Mouse (Mus musculus): Measurements from ENCODE around the gene Aspdh. TPM values are rescaled to one million over a fixed set of nuclear protein-coding genes. Genes with fewer than 3 reads are reported as not detected.

The Aspdh gene
- total RNA-seq (2023): not detected

DNA sequence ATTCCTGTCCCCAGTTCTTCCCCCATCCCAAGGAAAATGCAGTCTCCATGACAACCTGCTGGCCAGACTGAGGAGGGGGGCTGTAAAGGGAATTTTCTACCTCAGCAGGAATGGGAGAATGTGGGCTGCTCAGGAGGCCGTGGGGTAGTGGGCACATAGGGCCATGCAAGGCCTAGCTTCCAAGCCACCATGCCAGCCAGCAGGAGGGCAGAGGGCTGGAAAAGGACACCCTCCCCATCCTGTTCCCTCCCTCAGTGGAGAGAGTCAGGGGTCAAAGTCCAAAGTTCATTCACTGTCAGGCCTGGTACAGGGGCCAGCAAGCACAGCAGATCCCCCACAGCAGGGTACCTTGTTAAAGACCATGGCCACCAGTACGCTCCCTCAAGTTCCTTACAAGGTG lies at the start of gene Aspdh:
TSS of gene Aspdh (plus strand) at position 281 of the 400 bp plus-strand sequence.

DNA sequence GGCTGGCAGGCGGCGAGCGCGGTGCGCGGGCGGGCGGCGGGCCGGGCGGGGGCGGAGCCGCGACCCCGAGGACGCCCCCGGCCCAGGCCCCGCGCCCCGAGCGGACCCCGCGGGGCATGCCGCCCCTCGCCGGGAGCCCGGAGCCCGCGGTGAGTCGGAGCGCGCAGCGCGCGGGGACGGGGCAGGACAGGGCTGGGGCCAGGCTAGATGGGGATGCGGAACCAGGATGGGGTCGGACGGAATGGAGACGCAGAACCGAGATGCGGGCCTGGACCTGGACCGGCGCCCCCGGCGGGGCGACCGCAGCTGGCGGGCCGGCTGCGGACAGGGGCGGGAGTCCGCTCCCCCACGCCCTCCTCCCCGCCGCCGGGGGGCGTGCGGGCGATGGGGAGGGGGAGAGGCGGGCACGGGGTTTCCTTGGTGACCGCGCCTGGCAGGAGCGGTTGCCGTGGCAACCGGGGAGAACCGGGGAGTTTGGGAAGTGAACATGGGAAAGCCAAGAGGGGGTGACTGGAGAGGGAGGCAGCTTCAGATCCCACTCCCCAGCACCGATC lies 36.1 kb upstream of the Aspdh start, which contains the start of gene Lrrc4b:
TSS of gene Lrrc4b (plus strand) at position 51 of the 554 bp plus-strand sequence.

DNA sequence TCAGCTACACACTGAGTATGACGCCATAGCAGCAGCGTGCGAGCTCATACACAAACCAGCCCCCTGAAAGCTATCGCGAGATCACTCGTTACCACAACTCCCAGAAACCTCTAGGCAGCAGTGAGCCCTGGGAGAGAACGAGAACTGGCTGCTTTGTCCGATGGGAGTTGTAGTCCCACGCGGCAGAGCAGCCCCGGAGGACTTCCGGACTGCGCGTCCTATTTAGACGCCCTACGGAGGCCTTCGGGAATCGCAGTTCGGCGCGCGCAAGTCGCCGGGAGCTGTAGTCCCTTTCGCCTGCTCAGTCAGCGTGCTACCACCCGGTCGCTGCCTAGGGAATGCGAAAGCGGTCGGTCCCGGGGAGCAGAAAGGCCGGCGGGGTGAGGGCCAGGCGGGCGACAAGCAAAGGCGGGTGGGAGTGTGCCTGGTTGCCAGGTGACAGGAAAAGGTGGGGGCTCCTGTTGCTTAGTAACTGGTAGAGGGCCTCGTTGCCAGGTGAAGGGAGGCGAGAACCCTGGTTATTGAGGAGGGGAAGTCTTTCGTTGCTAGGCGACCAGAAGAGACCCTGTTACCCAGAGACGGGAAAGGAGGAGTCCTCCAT lies 2.7 kb downstream of the Aspdh start, which contains the start of gene Josd2:
TSS of gene Josd2 (plus strand) at position 170 of the 601 bp plus-strand sequence.

DNA sequence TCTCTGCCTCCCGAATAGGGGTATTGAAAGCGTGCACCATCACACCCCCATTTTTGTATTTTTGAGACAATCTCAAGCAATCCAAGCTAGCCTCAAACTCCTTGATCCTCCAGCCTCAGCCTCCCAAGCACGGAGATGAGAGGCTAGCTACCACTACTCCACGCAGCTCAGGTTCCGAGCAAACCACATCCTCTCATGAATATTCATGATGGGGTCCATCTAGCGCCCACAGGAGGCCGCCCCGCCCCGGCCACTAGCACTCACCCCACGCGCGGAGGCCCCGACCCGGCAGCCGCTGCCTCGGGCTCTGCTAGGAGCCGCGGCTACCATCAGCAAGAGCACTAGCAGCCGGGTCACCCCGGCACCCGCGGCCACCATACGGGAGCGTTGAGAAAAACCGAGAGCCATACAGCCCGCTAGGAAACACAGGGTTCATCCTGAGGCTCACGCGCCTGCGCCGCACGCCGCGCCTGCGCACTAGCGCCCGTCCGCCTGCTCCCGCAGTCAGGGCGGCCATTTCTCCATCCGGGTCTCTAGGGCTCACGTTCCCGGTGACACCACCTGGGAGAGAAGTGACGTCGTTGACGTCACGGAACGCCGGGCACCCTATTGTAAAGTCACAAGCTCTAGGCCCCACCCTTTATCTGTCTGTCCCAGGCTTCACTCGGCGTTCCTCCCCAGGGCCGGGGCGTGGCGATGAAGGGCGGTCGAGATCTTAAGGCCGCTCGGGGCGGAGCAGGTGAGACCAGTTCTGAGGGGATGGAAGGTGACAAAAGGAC lies 31.0 kb downstream of the Aspdh start, which contains the start of the genes Emc10 and Fam71e1:
TSS of gene Emc10 (minus strand) at position 538 of the 779 bp plus-strand sequence.
TSS of gene Fam71e1 (plus strand) at position 590 of the 779 bp plus-strand sequence.

Other genes with a start within 250 kb of the Aspdh start
- gene Klk1b5, start 249.4 kb upstream of the Aspdh start, total RNA-seq (2023): not detected
- 0.82 TPM for gene Klk1, start 240.0 kb upstream of the Aspdh start, total RNA-seq (2023)
- not detected for gene Gm36864, start 229.2 kb upstream of the Aspdh start, total RNA-seq (2023)
- 3.3 TPM for gene 1700028J19Rik, start 218.7 kb upstream of the Aspdh start, total RNA-seq (2023)
- gene 2410002F23Rik, start 218.7 kb upstream of the Aspdh start, total RNA-seq (2023): 214 TPM
- not detected for gene Acp4, start 208.0 kb upstream of the Aspdh start, total RNA-seq (2023)
- gene Gm15517, start 203.9 kb upstream of the Aspdh start, total RNA-seq (2023): not detected
- gene Clec11a, start 158.5 kb upstream of the Aspdh start, total RNA-seq (2023): 0.67 TPM
- gene Shank1, start 155.1 kb upstream of the Aspdh start, total RNA-seq (2023): 3.0 TPM
- gene Syt3, start 81.3 kb upstream of the Aspdh start, total RNA-seq (2023): not detected
- not detected for gene 1700008O03Rik, start 79.6 kb upstream of the Aspdh start, total RNA-seq (2023)
- not detected for gene Lrrc4b, start 36.4 kb upstream of the Aspdh start, total RNA-seq (2023)
- 47.6 TPM for gene Josd2, start 2.6 kb downstream of the Aspdh start, total RNA-seq (2023)
- gene Emc10, start 31.1 kb downstream of the Aspdh start, total RNA-seq (2023): 80.4 TPM
- 6.6 TPM for gene Fam71e1, start 31.2 kb downstream of the Aspdh start, total RNA-seq (2023)
- gene Mybpc2, start 59.3 kb downstream of the Aspdh start, total RNA-seq (2023): 1.7 TPM
- 25.1 TPM for gene Spib, start 66.7 kb downstream of the Aspdh start, total RNA-seq (2023)
- 41.4 TPM for gene Pold1, start 83.5 kb downstream of the Aspdh start, total RNA-seq (2023)
- 291 TPM for gene Nr1h2, start 88.6 kb downstream of the Aspdh start, total RNA-seq (2023)
- gene Napsa, start 107.0 kb downstream of the Aspdh start, total RNA-seq (2023): 38.9 TPM
- gene Kcnc3, start 125.3 kb downstream of the Aspdh start, total RNA-seq (2023): 1.00 TPM
- gene Myh14, start 205.5 kb downstream of the Aspdh start, total RNA-seq (2023): not detected
- gene Izumo2, start 243.4 kb downstream of the Aspdh start, total RNA-seq (2023): not detected